Mouse (Mus musculus) CH12.LX (cell line): Measurements from ENCODE around the gene Gmds. TPM values are rescaled to one million over a fixed set of nuclear protein-coding genes. Genes with fewer than 3 reads are reported as not detected.

Source experiments
- DNase-seq: peaks from one replicate; pipeline ENCODE4 v3.0.0-alpha.2; 2013; ENCODE audit errors: extremely low read depth
- H3K27ac ChIP-seq: 2 replicates; pipeline ENCODE4 v1.5.1; 2012; ENCODE audit warnings: low read depth, mild to moderate bottlenecking, control low read depth, moderate library complexity; ENCODE audit not compliant: insufficient read depth
- H3K27me3 ChIP-seq: replicated peaks from 2 replicates; pipeline ENCODE3; 2012; ENCODE audit warnings: inconsistent platforms
- H3K36me3 ChIP-seq, 2 experiments: replicated peaks in 1 of 2; 2 replicates each; pipeline versions ENCODE3 to v1.6.1; 2012; ENCODE audit warnings: inconsistent platforms in 1 of 2, low read length in 1 of 2, mild to moderate bottlenecking in 1 of 2, mixed read lengths in 1 of 2, moderate library complexity in 1 of 2; ENCODE audit not compliant: control insufficient read depth in 1 of 2, insufficient read depth in 1 of 2
- H3K4me1 ChIP-seq, 2 experiments: 2 replicates each; pipeline ENCODE4 v1.6.1; 2012; ENCODE audit warnings: inconsistent platforms in 1 of 2, moderate library complexity in 1 of 2; ENCODE audit not compliant: insufficient read depth in 2 of 2, control insufficient read depth in 1 of 2
- H3K4me2 ChIP-seq: 2 replicates; pipeline ENCODE4 v1.6.1; 2012; ENCODE audit warnings: low read depth, mild to moderate bottlenecking, control low read depth; ENCODE audit not compliant: poor library complexity, insufficient read depth, severe bottlenecking
- H3K4me3 ChIP-seq, 3 experiments: fragments of 150-350 bp in 1 of 3; sonication (generic) in 1 of 3; replicated peaks in 1 of 3; 2 replicates each; pipeline versions ENCODE3 to v1.5.1; 2011 to 2012; ENCODE audit warnings: low read depth in 2 of 3, low read length in 2 of 3, mild to moderate bottlenecking in 2 of 3, moderate library complexity in 2 of 3, control low read depth in 1 of 3, improper control_type of control experiment in 1 of 3, inconsistent platforms in 1 of 3, mixed read lengths in 1 of 3; ENCODE audit not compliant: poor library complexity in 1 of 3
- H3K79me2 ChIP-seq: replicated peaks from 2 replicates; pipeline ENCODE4 v1.6.1; 2012; ENCODE audit warnings: mild to moderate bottlenecking, moderate library complexity; ENCODE audit not compliant: control insufficient read depth, poor library complexity, insufficient read depth, severe bottlenecking; ENCODE audit errors: extremely low read depth
- H3K9ac ChIP-seq: 2 replicates; pipeline ENCODE4 v1.6.1; 2012; ENCODE audit warnings: low read depth, mild to moderate bottlenecking, control low read depth, moderate library complexity; ENCODE audit not compliant: insufficient read depth
- H3K9me3 ChIP-seq: replicated peaks from 2 replicates; pipeline ENCODE3; 2012; ENCODE audit warnings: low read length, inconsistent platforms, mixed read lengths
- CHD1 ChIP-seq: IDR thresholded peaks from 2 replicates; pipeline ENCODE4 v1.6.1; 2012; ENCODE audit warnings: low read depth, low read length, improper control_type of control experiment, inconsistent platforms
- CHD2 ChIP-seq: IDR thresholded peaks from 2 replicates; pipeline ENCODE4 v1.6.1; 2011; ENCODE audit warnings: low read length, improper control_type of control experiment
- CTCF ChIP-seq, 2 experiments: IDR thresholded peaks in 1 of 2; conservative IDR thresholded peaks in 1 of 2; 2 replicates each; pipeline ENCODE4 v1.5.1; 2011 to 2012; ENCODE audit warnings: low read depth in 2 of 2, low read length in 2 of 2, improper control_type of control experiment in 1 of 2, inconsistent platforms in 1 of 2, mild to moderate bottlenecking in 1 of 2, moderate library complexity in 1 of 2
- ELF1 ChIP-seq: IDR thresholded peaks from 2 replicates; pipeline ENCODE4 v1.6.1; 2014; ENCODE audit warnings: low read depth, mild to moderate bottlenecking, inconsistent platforms, low read length, improper control_type of control experiment
- GABPA ChIP-seq: IDR thresholded peaks from 2 replicates; pipeline ENCODE4 v1.6.1; 2012; ENCODE audit warnings: low read depth, low read length, improper control_type of control experiment, inconsistent platforms; ENCODE audit not compliant: insufficient replicate concordance
- HCFC1 ChIP-seq: IDR thresholded peaks from 2 replicates; pipeline ENCODE4 v1.6.1; 2012; ENCODE audit warnings: low read depth, mild to moderate bottlenecking, inconsistent platforms, low read length, improper control_type of control experiment
- JUND ChIP-seq: conservative IDR thresholded peaks from 2 replicates; pipeline ENCODE4 v1.6.1; 2011; ENCODE audit warnings: low read depth, low read length, improper control_type of control experiment
- KAT2A ChIP-seq: IDR thresholded peaks from 2 replicates; pipeline ENCODE4 v1.6.1; 2012; ENCODE audit warnings: low read length, improper control_type of control experiment, inconsistent platforms; ENCODE audit not compliant: insufficient replicate concordance
- MEF2A ChIP-seq: IDR thresholded peaks from 2 replicates; pipeline ENCODE4 v1.6.1; 2014; ENCODE audit warnings: low read depth, mild to moderate bottlenecking, inconsistent platforms, low read length, improper control_type of control experiment, borderline replicate concordance
- NELFE ChIP-seq: IDR thresholded peaks from 2 replicates; pipeline ENCODE4 v1.6.1; 2011; ENCODE audit warnings: low read depth, low read length, improper control_type of control experiment
- PAX5 ChIP-seq: IDR thresholded peaks from 2 replicates; pipeline ENCODE4 v1.6.1; 2012; ENCODE audit warnings: low read length, inconsistent platforms, mixed read lengths
- POLR2AphosphoS2 ChIP-seq: IDR thresholded peaks from 2 replicates; pipeline ENCODE4 v1.6.1; 2011; ENCODE audit warnings: low read depth, low read length, improper control_type of control experiment
- RAD21 ChIP-seq: IDR thresholded peaks from 2 replicates; pipeline ENCODE4 v1.6.1; 2011; ENCODE audit warnings: low read depth, mild to moderate bottlenecking, low read length, improper control_type of control experiment, moderate library complexity
- RCOR1 ChIP-seq: conservative IDR thresholded peaks from 2 replicates; pipeline ENCODE4 v1.6.1; 2012; ENCODE audit warnings: low read depth, mild to moderate bottlenecking, inconsistent platforms, low read length, improper control_type of control experiment
- SIN3A ChIP-seq: IDR thresholded peaks from 2 replicates; pipeline ENCODE4 v1.6.1; 2012; ENCODE audit warnings: low read length, improper control_type of control experiment, inconsistent platforms
- SMC3 ChIP-seq: IDR thresholded peaks from 2 replicates; pipeline ENCODE4 v1.6.1; 2011; ENCODE audit warnings: low read depth, low read length, improper control_type of control experiment
- TCF12 ChIP-seq: IDR thresholded peaks from 2 replicates; pipeline ENCODE4 v1.6.1; 2014; ENCODE audit warnings: low read depth, mild to moderate bottlenecking, inconsistent platforms, low read length, improper control_type of control experiment
- UBTF ChIP-seq: IDR thresholded peaks from 2 replicates; pipeline ENCODE4 v1.6.1; 2012; ENCODE audit warnings: low read depth, mild to moderate bottlenecking, inconsistent platforms, low read length, improper control_type of control experiment, moderate library complexity
- ZC3H11A ChIP-seq: IDR thresholded peaks from 2 replicates; pipeline ENCODE4 v1.6.1; 2012; ENCODE audit warnings: low read depth, mild to moderate bottlenecking, inconsistent platforms, low read length, improper control_type of control experiment
- ZMIZ1 ChIP-seq: IDR thresholded peaks from 2 replicates; pipeline ENCODE4 v1.6.1; 2012; ENCODE audit warnings: low read depth, mild to moderate bottlenecking, inconsistent platforms, low read length, improper control_type of control experiment
- dilution Hi-C: fragments of 300-500 bp; cut with MboI; formaldehyde crosslinking; loops from 2 replicates; pipeline ENCODE4 v1.14.3; 2020; ENCODE audit warnings: low sequenced_read_pairs; ENCODE audit not compliant: extremely low pct_unique_long_range_greater_than_20kb, extremely low pct_ligation_motif_present
- in situ Hi-C: fragments of 300-500 bp; cut with MboI; formaldehyde crosslinking; loops from 3 replicates; pipeline ENCODE4 v1.14.3; 2019; ENCODE audit warnings: low sequenced_read_pairs, low pct_ligation_motif_present, low pct_unique_long_range_greater_than_20kb, mixed read lengths
- polyA plus RNA-seq: library from polyadenylated mRNA; unstranded; fragments of >175 nt; gene quantifications from 2 replicates; pipeline ENCODE4 v1.2.1, GENCODE M21; 2012; ENCODE audit warnings: low read depth; ENCODE audit not compliant: insufficient read length
- total RNA-seq, 2 experiments: library from RNA; depleted of rRNA; stranded (reverse); fragments of 300-350 nt in 1 of 2; fragments of >200 nt in 1 of 2; gene quantifications; 2 replicates each; pipeline ENCODE4 v1.2.3; 2012 to 2014

Gmds gene
- total and polyA plus RNA-seq, 3 experiments = 11.0 to 19.3 (median 15.1) TPM

DNA sequence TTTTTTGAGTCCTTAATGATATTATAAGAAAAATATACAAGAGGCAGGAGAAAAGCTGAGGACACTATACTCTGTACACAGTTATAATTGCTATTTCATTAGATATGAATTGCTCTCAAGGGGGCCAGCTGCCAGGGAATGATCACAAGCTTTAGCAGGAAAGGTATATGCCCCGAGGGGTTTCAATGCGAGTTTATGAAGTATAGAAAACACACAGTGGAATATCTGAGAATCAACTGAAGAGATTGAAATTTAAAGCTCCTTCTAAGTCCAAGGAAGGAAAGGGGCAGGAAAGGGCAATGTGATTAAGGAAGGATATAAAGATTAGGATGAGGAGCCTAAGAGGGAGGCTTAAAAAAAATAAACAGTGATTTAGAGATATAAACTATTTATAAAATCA is 427.2 kb downstream of the Gmds start:
- Histone ChIP-seq H3K4me1 (0 out of 4 replicates have a peak, but pooled peaks cover 0 to 3% of the 10 kb centered on the region in 2 experiments), H3K9me3 (no peaks in the 10 kb centered on the region), H3K79me2 (no peaks in the 10 kb centered on the region), H3K27me3 (no peaks in the 10 kb centered on the region), H3K27ac (no peak overlapping the region)
- dilution Hi-C loops = no loop called here
- TF ChIP-seq SIN3A (no peak), CHD1 (no peak), PAX5 (no peak), JUND (no peak), POLR2AphosphoS2 (no peak), UBTF (no peak), TCF12 (no peak), ZMIZ1 (no peak), GABPA (no peak), CHD2 (no peak)
- TF ChIP-seq, all 38 proteins: peak for 0
- Histone ChIP-seq H3K4me2 (no peak overlapping the region), H3K4me3 (no peak overlapping the region), H3K9ac (no peak overlapping the region), H3K36me3 (no peaks in the 10 kb centered on the region)
- in situ Hi-C loops = no loop called here
- no peak for DNase-seq

DNA sequence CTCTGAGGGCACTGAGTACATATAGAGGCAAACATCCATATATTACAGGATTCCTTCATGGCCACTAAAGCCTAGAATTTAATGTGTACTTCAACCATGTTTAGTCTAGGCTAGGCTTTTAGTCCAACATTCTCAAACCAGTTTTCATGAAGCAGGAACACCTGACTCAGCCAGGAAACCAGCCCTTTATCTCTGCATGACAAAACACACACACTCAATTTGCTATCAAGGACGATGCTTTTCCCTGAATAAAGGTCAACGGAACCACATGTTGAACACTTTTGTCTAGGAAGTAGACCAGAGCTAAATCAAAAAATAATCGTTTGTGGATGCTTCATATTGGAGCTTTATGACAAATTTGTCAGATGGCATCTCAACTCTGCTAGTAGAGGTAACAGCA is 429.5 kb downstream of the Gmds start:
- Histone ChIP-seq H3K27me3 (no peaks in the 10 kb centered on the region), H3K36me3 (no peaks in the 10 kb centered on the region), H3K79me2 (no peaks in the 10 kb centered on the region), H3K4me2 (no peak overlapping the region), H3K4me3 (no peak overlapping the region), H3K9me3 (no peaks in the 10 kb centered on the region), H3K27ac (no peak overlapping the region), H3K4me1 (no peaks in the 10 kb centered on the region), H3K9ac (no peak overlapping the region)
- in situ Hi-C loops (no loop called here), dilution Hi-C loops (no loop called here)
- DNase-seq = no peak
- TF ChIP-seq HCFC1 (no peak), JUND (no peak), KAT2A (no peak), CHD2 (no peak), CTCF (conservative IDR thresholded peaks at IDR 0.05 in 1 of 2, IDR thresholded peaks at IDR 0.05 in 1 of 2; ENCODE audit: low read depth in 2 of 2, low read length in 2 of 2) (no peak), NELFE (no peak), RCOR1 (no peak), MEF2A (no peak), RAD21 (no peak), PAX5 (no peak), POLR2AphosphoS2 (no peak), SMC3 (no peak), ZC3H11A (no peak), ELF1 (no peak)
